Mouse (Mus musculus) lung, embryonic 14.5 days (tissue): ENCODE data around the gene Syn3. TPM values are rescaled to one million over a fixed set of nuclear protein-coding genes. Genes with fewer than 3 reads are reported as not detected.

Source experiments
- ATAC-seq: fragments of 200-750 bp; cut with Nextera tagmentation; 2 replicates; pipeline ENCODE4 v1.8.0; 2017; ENCODE audit warnings: mild to moderate bottlenecking, moderate TSS enrichment, moderate library complexity; ENCODE audit not compliant: insufficient read depth
- DNase-seq: peaks from one replicate; pipeline ENCODE4 v3.0.0-alpha.2; 2015
- H3K27ac ChIP-seq: fragments of 300-500 bp; sonication (generic); 2 replicates; pipeline ENCODE4 v1.5.1; 2014; ENCODE audit warnings: low read depth, mild to moderate bottlenecking, moderate library complexity
- H3K27me3 ChIP-seq: fragments of 300-500 bp; sonication (generic); 2 replicates; pipeline ENCODE4 v1.6.1; 2014; ENCODE audit warnings: low read length, control low read depth; ENCODE audit not compliant: insufficient read depth
- H3K36me3 ChIP-seq: fragments of 300-500 bp; sonication (generic); 2 replicates; pipeline ENCODE4 v1.6.1; 2014; ENCODE audit warnings: control low read depth; ENCODE audit not compliant: insufficient read depth
- H3K4me1 ChIP-seq: fragments of 300-500 bp; sonication (generic); 2 replicates; pipeline ENCODE4 v1.6.1; 2014; ENCODE audit warnings: antibody characterized with exemption, control low read depth; ENCODE audit not compliant: insufficient read depth
- H3K4me2 ChIP-seq: fragments of 300-500 bp; sonication (generic); 2 replicates; pipeline ENCODE4 v1.6.1; 2014; ENCODE audit warnings: mild to moderate bottlenecking
- H3K4me3 ChIP-seq: fragments of 300-500 bp; sonication (generic); 2 replicates; pipeline ENCODE4 v1.5.1; 2014; ENCODE audit warnings: low read depth, low read length
- H3K9ac ChIP-seq: fragments of 300-500 bp; sonication (generic); 2 replicates; pipeline ENCODE4 v1.6.1; 2014
- H3K9me3 ChIP-seq: fragments of 300-500 bp; sonication (generic); 2 replicates; pipeline ENCODE4 v1.6.1; 2016; ENCODE audit warnings: low read depth, low read length, control low read depth
- CTCF ChIP-seq: IDR thresholded peaks from 2 replicates; pipeline ENCODE4 v1.5.1; 2016; ENCODE audit warnings: antibody characterized with exemption, low read depth
- WGBS: fragments of 180-500 bp; shearing (Covaris S2); extraction: QIAGEN DNeasy Blood & Tissue Kit; methylation state at CpG from one replicate; pipeline ENCODE4 v1.1.7; 2014; 5-methylcytosine and 5-hydroxymethylcytosine counted together
- polyA plus RNA-seq: library from polyadenylated mRNA; unstranded; fragments of >200 nt; fragmentation: Nextera tagmentation; extraction: Ambion mirVana; gene quantifications from 2 replicates; pipeline ENCODE4 v1.2.1, GENCODE M21; 2014

Gene Syn3
- polyA plus RNA-seq, 1 experiment from 2014 or later, result 2.4 TPM

GRCm38 (mm10) chr10:86193863-86194434 is 304.7 kb downstream of the Syn3 start:
- Histone ChIP-seq H3K4me1 (no peaks in the 10 kb centered on the region), H3K4me3 (no peak overlapping the region), H3K9ac (no peak overlapping the region), H3K36me3 (no peaks in the 10 kb centered on the region), H3K27me3 (no peaks in the 10 kb centered on the region), H3K27ac (no peak overlapping the region), H3K4me2 (no peak overlapping the region), H3K9me3 (no peaks in the 10 kb centered on the region)
- TF ChIP-seq CTCF, result no peak
- ATAC-seq (no peak), DNase-seq (no peak)
- WGBS, result 52% methylated on average over 4 of the region's 4 CpGs

DNA sequence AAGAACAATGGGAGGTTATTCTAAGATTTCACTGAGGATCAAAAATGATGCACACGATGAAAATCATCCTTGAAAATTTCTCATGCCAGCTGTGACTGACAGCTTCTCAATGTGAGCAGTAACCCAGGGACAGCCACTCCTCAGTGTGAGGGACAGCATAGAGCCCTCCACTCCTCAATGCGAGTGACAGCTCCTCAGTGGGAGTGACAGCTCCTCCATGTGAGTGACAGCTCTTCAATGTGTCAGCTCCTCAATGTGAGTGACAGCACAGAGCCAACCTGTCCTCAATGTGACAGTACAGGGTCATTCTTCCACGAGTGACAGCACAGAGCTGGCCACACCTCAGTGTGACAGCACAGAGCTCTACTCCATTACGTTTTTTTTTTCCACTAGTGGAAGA is 310.1 kb downstream of the Syn3 start:
- DNase-seq, result no peak
- H3K27ac ChIP-seq, result no peak overlapping the region
- no peak for TF ChIP-seq CTCF
- H3K4me3 ChIP-seq, result no peak overlapping the region
- no peaks in the 10 kb centered on the region for H3K27me3 ChIP-seq
- 68% methylated on average over 4 of the region's 4 CpGs for WGBS
- H3K4me1 ChIP-seq, result no peaks in the 10 kb centered on the region
- H3K4me2 ChIP-seq, result no peak overlapping the region
- no peaks in the 10 kb centered on the region for H3K9me3 ChIP-seq
- no peak for ATAC-seq
- no peak overlapping the region for H3K9ac ChIP-seq
- H3K36me3 ChIP-seq, result no peaks in the 10 kb centered on the region

- no peak for TF ChIP-seq CTCF
- Histone ChIP-seq H3K4me1 (no peaks in the 10 kb centered on the region), H3K4me3 (no peak overlapping the region), H3K9me3 (no peaks in the 10 kb centered on the region), H3K4me2 (no peak overlapping the region), H3K27ac (no peak overlapping the region), H3K27me3 (no peaks in the 10 kb centered on the region), H3K9ac (no peak overlapping the region), H3K36me3 (no peaks in the 10 kb centered on the region)
- WGBS, result 68% methylated on average over 5 of the region's 5 CpGs
- ATAC-seq (no peak), DNase-seq (no peak)
Measured at GRCm38 (mm10) chr10:86187881-86188280, 310.8 kb downstream of the Syn3 start.

GRCm38 (mm10) chr10:86183148-86183885 is 315.4 kb downstream of the Syn3 start:
- H3K4me2 ChIP-seq, result no peak overlapping the region
- TF ChIP-seq CTCF, result no peak
- no peak overlapping the region for H3K27ac ChIP-seq
- H3K36me3 ChIP-seq, result no peaks in the 10 kb centered on the region
- no peaks in the 10 kb centered on the region for H3K9me3 ChIP-seq
- H3K27me3 ChIP-seq, result no peaks in the 10 kb centered on the region
- H3K4me1 ChIP-seq, result no peaks in the 10 kb centered on the region
- H3K9ac ChIP-seq, result no peak overlapping the region
- ATAC-seq, result no peak
- 65% methylated on average over 8 of the region's 8 CpGs for WGBS
- peak; percentile 24 for DNase-seq
- no peak overlapping the region for H3K4me3 ChIP-seq

- WGBS, result 50% methylated on average over 3 of the region's 3 CpGs
- no peak overlapping the region for H3K27ac ChIP-seq
- H3K36me3 ChIP-seq, result no peaks in the 10 kb centered on the region
- H3K9me3 ChIP-seq, result no peaks in the 10 kb centered on the region
- H3K9ac ChIP-seq, result no peak overlapping the region
- no peak overlapping the region for H3K4me3 ChIP-seq
- peak; percentile 76 for TF ChIP-seq CTCF
- ATAC-seq (no peak; the same call in 1 of the 2 replicates), DNase-seq (peak; percentile 74)
- no peak overlapping the region for H3K4me2 ChIP-seq
- no peaks in the 10 kb centered on the region for H3K27me3 ChIP-seq
- H3K4me1 ChIP-seq, result no peaks in the 10 kb centered on the region
Measured at GRCm38 (mm10) chr10:86182183-86182805, 316.4 kb downstream of the Syn3 start.

GRCm38 (mm10) chr10:86176411-86176810 is 322.3 kb downstream of the Syn3 start:
- no peak overlapping the region for H3K27ac ChIP-seq
- H3K36me3 ChIP-seq, result no peaks in the 10 kb centered on the region
- H3K4me3 ChIP-seq, result no peak overlapping the region
- 82% methylated on average over 2 of the region's 2 CpGs for WGBS
- H3K4me2 ChIP-seq, result no peak overlapping the region
- no peak for DNase-seq
- ATAC-seq, result no peak
- H3K27me3 ChIP-seq, result no peaks in the 10 kb centered on the region
- no peaks in the 10 kb centered on the region for H3K9me3 ChIP-seq
- TF ChIP-seq CTCF, result no peak
- no peaks in the 10 kb centered on the region for H3K4me1 ChIP-seq
- no peak overlapping the region for H3K9ac ChIP-seq

DNA sequence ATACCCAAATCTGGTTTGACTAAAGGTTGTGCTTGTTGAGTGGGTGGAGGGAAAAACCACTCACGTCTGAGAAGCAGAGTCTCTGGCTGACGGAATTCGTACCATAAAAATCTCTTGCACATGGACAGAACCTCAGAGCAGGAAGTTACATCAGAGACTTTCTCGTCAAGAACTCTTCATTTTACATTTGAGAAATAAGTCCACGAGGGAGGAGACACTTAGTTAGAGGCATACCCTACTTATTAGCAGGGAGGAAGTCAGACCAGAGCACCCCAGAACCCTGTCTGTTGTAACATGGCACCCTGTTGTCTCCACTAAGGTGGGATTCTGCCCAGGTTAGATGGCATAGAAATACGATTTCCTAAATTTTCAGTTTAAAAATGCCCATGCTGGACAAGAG is 324.7 kb downstream of the Syn3 start:
- H3K4me2 ChIP-seq, result no peak overlapping the region
- 69% methylated on average over 6 of the region's 6 CpGs for WGBS
- ATAC-seq (no peak), DNase-seq (no peak)
- H3K36me3 ChIP-seq, result no peaks in the 10 kb centered on the region
- H3K4me1 ChIP-seq, result no peaks in the 10 kb centered on the region
- H3K4me3 ChIP-seq, result no peak overlapping the region
- H3K9me3 ChIP-seq, result no peaks in the 10 kb centered on the region
- no peak for TF ChIP-seq CTCF
- H3K27me3 ChIP-seq, result no peaks in the 10 kb centered on the region
- no peak overlapping the region for H3K27ac ChIP-seq
- no peak overlapping the region for H3K9ac ChIP-seq
